Mouse (Mus musculus) heart, embryonic 13.5 days (tissue): ENCODE measurements around the gene Acrv1. TPM values are rescaled to one million over a fixed set of nuclear protein-coding genes. Genes with fewer than 3 reads are reported as not detected.

Experiments
- polyA plus RNA-seq: library from polyadenylated mRNA; unstranded; fragments of >200 nt; fragmentation: Nextera tagmentation; extraction: Ambion mirVana; gene quantifications from 2 replicates; pipeline ENCODE4 v1.2.1, GENCODE M21; 2015

Acrv1 gene
- polyA plus RNA-seq, 1 experiment from 2014 or later, result not detected

Other genes starting within 250 kb of the Acrv1 start
- not detected in 2 replicates for gene Gm9513, start 217.6 kb upstream of the Acrv1 start, polyA plus RNA-seq
- not detected in 2 replicates for gene Gm5615, start 151.3 kb upstream of the Acrv1 start, polyA plus RNA-seq
- not detected in 2 replicates for gene Gm17689, start 110.6 kb upstream of the Acrv1 start, polyA plus RNA-seq
- not detected in 2 replicates for gene A630095E13Rik, start 49.8 kb upstream of the Acrv1 start, polyA plus RNA-seq
- gene Chek1, start 33.8 kb downstream of the Acrv1 start, polyA plus RNA-seq, result 19.5 and 20.1 TPM in 2 replicates
- gene Stt3a, start 74.5 kb downstream of the Acrv1 start, polyA plus RNA-seq, result 140 and 154 TPM in 2 replicates
- 63.4 and 70.9 TPM in 2 replicates for gene Ei24, start 104.2 kb downstream of the Acrv1 start, polyA plus RNA-seq
- gene Fez1, start 128.6 kb downstream of the Acrv1 start, polyA plus RNA-seq, result 2.3 and 2.6 TPM in 2 replicates